Mouse (Mus musculus) heart, postnatal 10 days (tissue): Measurements from ENCODE around the gene Bace2. TPM values are rescaled to one million over a fixed set of nuclear protein-coding genes. Genes with fewer than 3 reads are reported as not detected.

Experiments
- DNase-seq, 2 experiments: peaks; one replicate each; pipeline ENCODE4 v3.0.0; 2021
- intact Hi-C: fragments of 180-260 bp; cut with DNase I; formaldehyde crosslinking; loops from one replicate; pipeline ENCODE4 v1.15.1; 2025
- total RNA-seq, 2 experiments: library from RNA; stranded (reverse); gene quantifications; 2 replicates each; pipeline ENCODE4 v1.2.3; 2021

The Bace2 gene
- 10 to 100 TPM; 25.9 to 33.4 TPM for total RNA-seq

DNA sequence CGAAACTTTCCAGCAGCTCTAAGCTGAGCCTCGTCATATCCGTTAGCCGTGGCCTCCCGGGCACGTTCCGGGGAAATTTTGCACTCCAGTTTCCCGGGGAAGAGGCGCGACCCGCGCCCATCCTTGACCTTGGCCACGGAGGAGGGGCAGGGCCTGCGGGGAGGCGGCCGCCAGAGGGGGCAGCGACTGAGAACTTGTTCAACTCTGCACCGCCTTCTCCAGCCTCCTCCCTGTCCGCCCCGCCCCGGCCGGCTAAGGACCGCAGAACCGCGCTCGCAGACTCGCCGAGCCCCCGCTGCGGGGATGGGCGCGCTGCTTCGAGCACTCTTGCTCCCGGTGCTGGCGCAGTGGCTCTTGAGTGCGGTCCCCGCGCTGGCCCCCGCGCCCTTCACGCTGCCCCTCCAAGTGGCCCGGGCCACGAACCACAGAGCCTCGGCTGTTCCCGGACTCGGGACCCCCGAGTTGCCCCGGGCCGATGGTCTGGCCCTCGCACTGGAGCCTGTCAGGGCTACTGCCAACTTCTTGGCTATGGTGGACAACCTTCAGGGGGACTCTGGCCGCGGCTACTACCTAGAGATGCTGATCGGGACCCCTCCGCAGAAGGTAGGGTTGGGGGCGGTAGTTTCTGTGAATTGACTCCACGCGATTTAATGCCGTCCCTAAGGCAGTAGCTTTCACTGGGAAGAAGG is at the start of gene Bace2:
Bace2 (plus strand) TSS at position 244 of the 689 bp plus-strand sequence.
- intact Hi-C loops: loop anchor here (2.0 to 5.0 kb wide), 2 partner anchors 60 to 111 kb away; no protein-coding TSS in a partner anchor
- peak; percentile 84 to 85 for DNase-seq

GRCm38 (mm10) chr16:97307594-97307993 is 48.9 kb upstream of the Bace2 start:
- DNase-seq: no peak
- intact Hi-C loops: no loop called here

GRCm38 (mm10) chr16:97309796-97310569 is 46.6 kb upstream of the Bace2 start:
- intact Hi-C loops: loop anchor here (5.0 to 10.0 kb wide), 2 partner anchors 135 to 457 kb away; no protein-coding TSS in a partner anchor
- no peak for DNase-seq

DNA sequence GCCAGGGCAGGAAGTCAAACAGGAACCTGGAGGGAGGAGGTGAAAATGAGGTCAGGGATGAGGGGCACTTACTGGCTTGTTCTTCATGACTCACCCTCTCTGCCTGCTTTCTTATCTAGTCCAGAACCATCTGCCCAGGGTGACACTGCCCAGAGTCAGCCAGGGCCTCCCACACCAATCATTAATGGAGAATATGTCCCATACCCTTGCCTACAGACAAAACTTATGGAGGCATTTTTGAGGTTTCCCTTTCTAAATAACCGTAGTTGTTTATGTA is 46.0 kb upstream of the Bace2 start:
- intact Hi-C loops: loop anchor here (5.0 to 10.0 kb wide), 2 partner anchors 134 to 457 kb away; no protein-coding TSS in a partner anchor
- DNase-seq: no peak

DNA sequence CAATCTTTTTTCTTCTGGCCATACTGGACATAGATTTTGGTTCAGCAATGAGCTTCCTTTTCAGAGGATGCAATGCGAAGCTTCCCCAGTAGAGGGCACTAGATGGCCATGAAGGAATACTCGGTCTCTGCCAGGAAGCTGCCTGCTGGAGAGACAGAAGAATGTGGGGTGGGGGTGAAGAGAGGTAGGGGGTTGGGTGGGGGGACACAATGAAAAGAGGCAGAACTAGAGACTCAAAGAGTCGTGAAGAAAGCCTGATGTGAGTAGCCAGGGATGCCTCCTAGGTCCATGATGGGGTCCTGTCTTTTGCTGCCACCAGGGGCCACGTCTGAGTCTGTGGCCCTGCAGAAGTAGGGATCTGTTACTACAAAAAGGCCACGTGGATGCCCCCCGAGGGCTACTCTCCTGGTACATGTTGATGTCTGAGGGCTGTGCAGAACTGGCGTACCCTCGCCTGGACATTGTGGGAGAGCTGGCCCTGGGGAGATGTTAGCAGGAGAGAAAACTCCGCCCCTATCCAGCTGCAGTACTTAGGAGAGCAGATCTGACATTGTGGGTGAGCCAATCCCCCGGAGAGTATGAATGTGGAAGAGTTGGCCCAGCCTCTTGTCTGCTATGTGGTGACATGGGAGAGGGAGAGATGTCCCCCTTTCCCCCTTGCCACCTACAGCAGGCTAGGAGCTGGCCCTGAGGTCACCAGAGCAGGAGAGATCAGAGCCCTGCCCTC is 43.4 kb upstream of the Bace2 start:
- intact Hi-C loops: loop anchor here (1.0 to 10.0 kb wide), 7 partner anchors 42 to 454 kb away; no protein-coding TSS in a partner anchor
- peak; percentile 81 to 88 for DNase-seq

GRCm38 (mm10) chr16:97321576-97321975 is 35.0 kb upstream of the Bace2 start:
- intact Hi-C loops: no loop called here

DNA sequence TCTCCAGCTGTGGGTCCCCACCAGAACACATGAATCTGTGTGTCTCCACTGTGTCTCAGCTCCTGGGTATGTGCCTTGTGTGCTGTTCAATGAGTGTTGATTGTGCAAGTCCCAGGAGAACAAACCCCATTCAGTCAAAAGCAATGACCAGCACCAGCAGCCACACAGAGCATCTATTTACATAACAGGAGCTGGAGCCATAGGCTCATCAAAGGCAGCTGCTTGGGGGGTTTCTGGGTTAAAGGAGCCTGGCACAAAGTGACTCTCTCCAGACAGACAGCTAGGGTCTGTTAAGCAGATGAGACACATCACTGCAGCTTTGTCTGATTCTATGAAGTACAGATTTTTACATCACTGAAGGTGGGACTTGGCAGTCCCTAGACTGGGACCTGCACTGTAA is 33.9 kb upstream of the Bace2 start:
- intact Hi-C loops: no loop called here
- no peak for DNase-seq

More at GRCm38 (mm10) chr16:97321576-97321975, 35.0 kb upstream of the Bace2 start:
- DNase-seq: no peak

DNA sequence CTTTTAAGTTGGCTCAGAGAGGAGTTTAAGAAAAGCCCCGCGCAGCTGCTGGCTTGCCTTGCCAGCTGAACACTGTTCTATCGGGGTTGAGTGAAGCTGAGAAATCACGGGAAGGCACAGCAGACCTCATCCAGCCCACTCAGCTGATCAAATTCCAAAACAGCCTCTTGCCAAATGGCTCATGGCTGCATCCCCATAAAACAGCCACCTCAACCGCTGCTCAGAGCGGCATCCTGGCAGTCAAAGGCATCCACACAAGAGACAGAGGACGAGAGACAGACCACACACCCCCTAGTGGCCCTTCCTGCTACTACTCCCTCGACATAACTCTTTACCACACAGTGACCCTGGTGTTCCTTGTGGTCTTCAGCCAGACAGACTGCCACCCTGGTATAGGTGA is 30.6 kb upstream of the Bace2 start:
- peak in 1 of 2 experiments; percentile 30 for DNase-seq
- intact Hi-C loops: no loop called here

DNA sequence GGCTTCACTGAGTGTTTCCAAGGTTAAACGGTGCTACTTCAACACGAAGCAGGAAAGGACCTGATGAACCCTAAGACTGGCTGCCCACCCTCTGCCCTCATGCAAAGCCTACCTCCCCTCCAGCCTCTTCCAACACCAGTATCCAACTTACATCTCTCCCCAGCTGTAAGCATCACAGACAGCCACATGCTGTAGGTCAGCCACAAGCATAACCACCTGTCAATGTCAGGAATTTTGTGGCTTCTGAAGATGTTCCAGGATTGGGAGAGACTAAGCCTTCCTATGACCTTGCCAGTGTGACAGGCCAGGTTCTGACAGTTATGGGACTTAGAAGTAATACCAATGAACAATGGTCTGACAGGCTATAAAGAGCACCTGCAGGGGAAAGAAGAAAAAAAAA is 27.9 kb upstream of the Bace2 start:
- intact Hi-C loops: no loop called here
- DNase-seq: no peak

DNA sequence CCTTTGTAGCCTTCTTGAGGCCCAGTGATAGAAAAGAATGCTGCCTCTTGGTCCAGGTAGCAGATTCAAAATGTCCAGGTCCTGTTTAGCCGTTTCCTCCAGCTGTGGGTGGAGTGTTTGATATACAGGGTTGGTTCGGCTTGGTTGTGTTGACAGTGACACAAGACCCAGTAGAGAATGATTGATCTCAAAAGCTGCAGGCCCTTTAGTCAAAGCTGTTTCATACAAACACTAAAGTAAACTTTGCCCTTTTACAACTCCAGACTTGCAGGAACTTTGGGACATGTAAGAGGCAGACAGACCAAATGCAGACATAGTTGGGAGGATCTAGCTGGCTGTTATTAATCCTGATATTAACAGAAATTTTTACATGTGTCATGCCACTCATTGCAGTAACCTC is 3.5 kb upstream of the Bace2 start:
- no peak for DNase-seq
- intact Hi-C loops: no loop called here

DNA sequence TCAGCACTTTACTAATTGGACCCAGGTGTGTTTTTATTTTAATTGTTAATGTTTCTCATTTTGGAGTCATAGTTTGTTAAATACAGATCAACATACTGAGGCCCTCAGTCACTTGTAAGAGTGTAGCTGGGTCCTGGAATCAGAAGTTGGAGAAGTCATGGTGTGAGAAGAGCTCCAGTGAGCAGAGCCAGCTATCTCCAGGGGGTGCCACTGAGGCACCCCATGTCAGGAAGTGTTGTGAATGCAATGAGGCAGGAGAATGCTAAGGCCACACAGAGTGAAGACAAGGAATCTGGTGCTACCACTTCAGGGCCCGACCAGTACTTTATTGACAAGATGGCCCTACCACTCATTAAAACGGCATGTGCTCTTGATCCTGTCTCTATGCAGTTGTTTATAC is 1.9 kb upstream of the Bace2 start:
- no peak for DNase-seq
- intact Hi-C loops: loop anchor here (2.0 to 5.0 kb wide), 2 partner anchors 42 to 113 kb away; no protein-coding TSS in a partner anchor

DNA sequence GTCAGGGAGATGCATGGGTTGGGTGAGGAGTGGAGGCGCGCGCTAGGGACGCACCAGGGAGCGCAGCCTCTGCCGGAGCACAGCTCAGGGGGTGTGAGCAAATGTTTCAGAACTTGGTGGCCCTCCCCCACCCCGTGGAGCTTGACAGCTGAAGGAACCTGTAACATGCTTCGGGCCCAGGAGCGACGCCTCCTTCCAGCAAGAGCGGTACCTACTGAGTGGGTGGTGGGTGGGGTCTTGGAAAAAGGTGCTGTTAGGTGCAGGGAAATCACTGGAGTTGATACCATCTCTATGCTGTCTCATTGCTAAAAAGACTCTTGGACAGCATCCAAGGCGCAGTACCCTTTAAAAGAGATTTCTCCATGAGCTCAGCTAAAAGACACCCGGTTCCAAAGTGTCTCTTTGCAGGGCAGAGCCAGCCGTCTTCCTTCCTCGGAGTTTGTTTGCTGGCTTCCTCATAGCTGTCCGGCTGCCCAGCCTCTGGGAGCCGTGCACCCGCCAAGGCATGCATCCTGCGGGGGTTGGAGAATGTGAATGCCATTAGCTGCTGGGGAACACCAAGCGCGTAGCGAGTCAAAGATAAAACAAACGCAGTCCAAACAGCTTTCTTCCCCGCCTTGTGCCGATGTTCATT is 763 bp downstream of the Bace2 start:
- peak; percentile 68 to 75 for DNase-seq

GRCm38 (mm10) chr16:97362231-97362888 is 5.8 kb downstream of the Bace2 start:
- DNase-seq: peak in 1 of 2 experiments; percentile 9
- intact Hi-C loops: no loop called here

More for the DNA sequence above, 763 bp downstream of the Bace2 start:
- intact Hi-C loops: loop anchor here (2.0 to 5.0 kb wide), 2 partner anchors 59 to 110 kb away; no protein-coding TSS in a partner anchor

- no peak for DNase-seq
- intact Hi-C loops: no loop called here
Measured at GRCm38 (mm10) chr16:97366141-97366540, 9.6 kb downstream of the Bace2 start.

DNA sequence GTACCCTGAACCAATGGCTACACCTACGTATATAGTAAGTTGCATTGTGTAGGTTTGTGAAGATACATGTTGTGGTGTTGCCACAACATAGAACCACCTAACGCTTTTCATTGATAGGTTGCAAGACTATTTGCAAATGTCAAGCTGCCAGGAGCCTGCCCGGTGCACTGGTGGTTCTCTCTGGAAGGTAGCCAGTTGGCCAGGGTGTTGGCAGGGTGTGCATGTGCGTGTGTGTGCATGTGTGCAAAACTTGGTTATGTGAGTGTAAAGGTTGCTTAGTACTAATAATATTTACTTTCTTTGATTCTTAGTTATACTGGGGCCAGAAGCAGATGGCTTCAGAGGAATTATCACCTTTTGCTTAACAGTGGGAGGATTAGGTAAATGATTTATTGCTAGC is 13.7 kb downstream of the Bace2 start:
- DNase-seq: peak in 1 of 2 experiments; percentile 38
- intact Hi-C loops: no loop called here

DNA sequence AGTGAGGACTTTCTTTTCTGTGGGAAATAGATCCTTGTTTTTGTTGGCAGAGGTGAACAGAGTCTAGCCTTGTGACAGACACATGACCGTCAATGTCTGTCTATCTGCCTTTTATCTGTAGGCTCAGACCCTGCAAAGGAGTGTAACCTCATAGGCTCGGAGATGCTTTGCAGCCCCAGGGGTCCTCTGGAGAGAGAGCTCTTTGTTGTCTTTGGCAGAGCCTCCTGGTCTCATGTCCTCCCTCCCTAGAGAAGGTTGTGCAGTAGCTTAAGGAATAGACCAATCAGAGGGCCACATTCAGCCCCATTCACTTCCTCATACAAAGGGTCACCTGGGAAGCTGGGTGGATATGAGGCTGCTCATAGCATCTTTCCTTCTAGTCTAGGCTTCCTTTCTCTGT is 31.4 kb downstream of the Bace2 start:
- no peak for DNase-seq
- intact Hi-C loops: no loop called here

- intact Hi-C loops: no loop called here
- DNase-seq: peak; percentile 42 to 45
Measured at GRCm38 (mm10) chr16:97391289-97391688, 34.7 kb downstream of the Bace2 start.

DNA sequence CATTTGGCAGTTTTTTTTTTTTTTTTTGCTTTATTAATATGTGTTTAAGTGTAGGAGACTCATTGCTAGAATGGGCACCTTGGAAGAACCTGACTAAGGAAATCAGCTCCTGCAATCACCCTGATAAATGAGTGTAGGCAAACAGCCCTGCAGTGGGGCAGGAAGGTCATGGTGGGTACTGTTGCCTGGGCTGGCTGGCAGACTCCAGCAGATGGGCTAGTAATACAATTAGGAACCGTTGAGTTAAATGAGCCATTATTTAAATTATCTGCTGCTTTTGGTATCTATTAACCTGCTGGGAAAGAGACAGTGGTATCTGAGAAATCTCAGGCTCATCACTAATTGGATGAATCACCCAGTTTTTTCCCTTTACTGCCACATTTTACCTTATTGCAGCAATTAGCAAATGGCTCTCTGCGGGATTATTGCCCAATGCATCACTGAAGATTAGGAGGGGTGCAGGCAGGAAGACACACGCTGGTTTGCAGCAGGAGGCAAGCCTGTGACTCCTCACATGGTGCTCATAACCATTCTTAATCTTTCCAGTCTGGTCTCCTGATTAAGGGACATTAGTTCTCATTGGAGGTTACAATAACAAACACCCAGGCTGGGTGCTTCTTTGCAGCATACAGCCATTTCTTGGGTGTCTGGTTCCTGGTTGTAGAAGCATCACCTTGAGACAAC is 35.3 kb downstream of the Bace2 start:
- DNase-seq: no peak
- intact Hi-C loops: no loop called here

- no peak for DNase-seq
- intact Hi-C loops: no loop called here
Measured at GRCm38 (mm10) chr16:97396436-97396835, 39.9 kb downstream of the Bace2 start.
